Mouse (Mus musculus): Measurements from ENCODE around the gene Fam24b. TPM values are rescaled to one million over a fixed set of nuclear protein-coding genes. Genes with fewer than 3 reads are reported as not detected.

Gene Fam24b
- polyA plus RNA-seq, 1 experiment from 2014 or later = 0.38 TPM

GRCm38 (mm10) chr7:131306733-131307132 lies 22.6 kb downstream of the Fam24b start:
- Histone ChIP-seq H3K9me3 (ENCODE audit: control insufficient read depth, low read length) (no peaks in the 10 kb centered on the region), H3K4me3 (ENCODE audit: low read depth, low read length) (no peak overlapping the region), H3K27ac (ENCODE audit: low read depth, low read length) (no peak overlapping the region), H3K27me3 (replicated peaks; ENCODE audit: control insufficient read depth, insufficient read depth, low read length) (no peaks in the 10 kb centered on the region), H3K4me1 (replicated peaks; ENCODE audit: control insufficient read depth, insufficient read depth, low read length) (no peaks in the 10 kb centered on the region), H3K36me3 (ENCODE audit: control insufficient read depth, insufficient read depth, low read length) (no peaks in the 10 kb centered on the region), H3K4me2 (no peak overlapping the region), H3K9ac (ENCODE audit: low read depth, low read length) (no peak overlapping the region)
- DNase-seq (ENCODE audit: low spot score) = no peak
- no peak for ATAC-seq (replicated peaks; ENCODE audit: low FRiP score)
- WGBS = 78% methylated on average over 5 of the region's 5 CpGs

GRCm38 (mm10) chr7:131303340-131303739 lies 26.0 kb downstream of the Fam24b start:
- Histone ChIP-seq H3K27ac (ENCODE audit: low read depth, low read length) (no peak overlapping the region), H3K27me3 (replicated peaks; ENCODE audit: control insufficient read depth, insufficient read depth, low read length) (no peaks in the 10 kb centered on the region), H3K9ac (ENCODE audit: low read depth, low read length) (no peak overlapping the region), H3K4me1 (replicated peaks; ENCODE audit: control insufficient read depth, insufficient read depth, low read length) (no peaks in the 10 kb centered on the region), H3K4me3 (ENCODE audit: low read depth, low read length) (no peak overlapping the region), H3K9me3 (ENCODE audit: control insufficient read depth, low read length) (no peaks in the 10 kb centered on the region), H3K4me2 (no peak overlapping the region), H3K36me3 (ENCODE audit: control insufficient read depth, insufficient read depth, low read length) (no peaks in the 10 kb centered on the region)
- 79% methylated on average over 8 of the region's 8 CpGs for WGBS
- ATAC-seq (replicated peaks; ENCODE audit: low FRiP score) (no peak), DNase-seq (ENCODE audit: low spot score) (no peak)

DNA sequence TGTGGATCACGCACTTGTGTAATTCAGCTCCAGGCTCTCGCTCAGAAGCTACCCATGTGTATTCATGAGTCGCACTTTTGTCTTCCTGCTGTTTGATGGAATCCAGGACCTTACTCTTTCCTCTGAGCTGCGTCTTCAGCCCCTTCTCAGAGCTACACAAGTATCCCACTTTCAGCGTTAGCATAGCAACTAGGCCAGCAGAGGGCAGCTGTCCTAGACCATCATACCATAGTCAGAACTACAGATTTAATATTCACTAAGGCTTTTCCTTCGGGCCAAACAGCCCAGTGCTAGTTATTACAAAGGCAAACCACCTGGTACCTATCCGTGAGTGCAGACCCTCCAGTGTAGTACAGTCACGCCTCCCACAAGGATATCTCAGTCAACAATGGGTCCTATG lies 32.2 kb downstream of the Fam24b start:
- Histone ChIP-seq H3K4me2 (no peak overlapping the region), H3K27me3 (replicated peaks; ENCODE audit: control insufficient read depth, insufficient read depth, low read length) (no peaks in the 10 kb centered on the region), H3K36me3 (ENCODE audit: control insufficient read depth, insufficient read depth, low read length) (no peaks in the 10 kb centered on the region), H3K9me3 (ENCODE audit: control insufficient read depth, low read length) (no peaks in the 10 kb centered on the region), H3K9ac (ENCODE audit: low read depth, low read length) (no peak overlapping the region), H3K27ac (ENCODE audit: low read depth, low read length) (no peak overlapping the region), H3K4me3 (ENCODE audit: low read depth, low read length) (no peak overlapping the region), H3K4me1 (replicated peaks; ENCODE audit: control insufficient read depth, insufficient read depth, low read length) (no peaks in the 10 kb centered on the region)
- 72% methylated on average over 8 of the region's 8 CpGs for WGBS
- ATAC-seq (replicated peaks; ENCODE audit: low FRiP score) (no peak), DNase-seq (ENCODE audit: low spot score) (no peak)

Other genes starting within 250 kb of the Fam24b start
- gene 4933402N03Rik, start 183.2 kb downstream of the Fam24b start, polyA plus RNA-seq (2014; fragmentation: Nextera tagmentation; extraction: Ambion mirVana) = not detected in 2 replicates
- not detected in 2 replicates for gene 5430419D17Rik, start 155.1 kb downstream of the Fam24b start, polyA plus RNA-seq (2014; fragmentation: Nextera tagmentation; extraction: Ambion mirVana)
- gene Cuzd1, start 7.2 kb downstream of the Fam24b start, polyA plus RNA-seq (2014; fragmentation: Nextera tagmentation; extraction: Ambion mirVana) = not detected in 2 replicates
- not detected in 2 replicates for gene Fam24a, start 4.3 kb upstream of the Fam24b start, polyA plus RNA-seq (2014; fragmentation: Nextera tagmentation; extraction: Ambion mirVana)
- 19.2 and 27.1 TPM in 2 replicates for gene 2310057M21Rik, start 33.2 kb upstream of the Fam24b start, polyA plus RNA-seq (2014; fragmentation: Nextera tagmentation; extraction: Ambion mirVana)
- 48.8 and 55.9 TPM in 2 replicates for gene Pstk, start 41.6 kb upstream of the Fam24b start, polyA plus RNA-seq (2014; fragmentation: Nextera tagmentation; extraction: Ambion mirVana)
- 20.6 and 21.1 TPM in 2 replicates for gene Ikzf5, start 81.0 kb upstream of the Fam24b start, polyA plus RNA-seq (2014; fragmentation: Nextera tagmentation; extraction: Ambion mirVana)
- gene Acadsb, start 81.1 kb upstream of the Fam24b start, polyA plus RNA-seq (2014; fragmentation: Nextera tagmentation; extraction: Ambion mirVana) = 50.8 and 54.8 TPM in 2 replicates
- gene Hmx3, start 213.4 kb upstream of the Fam24b start, polyA plus RNA-seq (2014; fragmentation: Nextera tagmentation; extraction: Ambion mirVana) = not detected in 2 replicates
- not detected in 2 replicates for gene Hmx2, start 219.3 kb upstream of the Fam24b start, polyA plus RNA-seq (2014; fragmentation: Nextera tagmentation; extraction: Ambion mirVana)
- 192 and 201 TPM in 2 replicates for gene Bub3, start 230.7 kb upstream of the Fam24b start, polyA plus RNA-seq (2014; fragmentation: Nextera tagmentation; extraction: Ambion mirVana)

Measured in liver, embryonic 11.5 days (tissue).